Mouse (Mus musculus) intestine, embryonic 14.5 days (tissue): ENCODE data around the gene Gm17490. TPM values are rescaled to one million over a fixed set of nuclear protein-coding genes. Genes with fewer than 3 reads are reported as not detected.

Source experiments
- ATAC-seq: fragments of 200-750 bp; cut with Nextera tagmentation; replicated peaks from 2 replicates; pipeline ENCODE4 v1.8.0; 2017; ENCODE audit warnings: low read depth, moderate number of reproducible peaks, moderate TSS enrichment, moderate library complexity; ENCODE audit not compliant: low FRiP score, low TSS enrichment
- DNase-seq: peaks from one replicate; pipeline ENCODE4 v3.0.0-alpha.2; 2018; ENCODE audit warnings: low spot score
- H3K27ac ChIP-seq: fragments of 300-500 bp; sonication (generic); 2 replicates; pipeline ENCODE4 v1.5.1; 2014; ENCODE audit warnings: low read depth, mild to moderate bottlenecking, control low read depth
- H3K27me3 ChIP-seq: fragments of 300-500 bp; sonication (generic); replicated peaks from 2 replicates; pipeline ENCODE4 v1.6.1; 2014; ENCODE audit warnings: low read length, control low read depth; ENCODE audit not compliant: control insufficient read depth, insufficient read depth
- H3K36me3 ChIP-seq: fragments of 300-500 bp; sonication (generic); 2 replicates; pipeline ENCODE4 v1.6.1; 2014; ENCODE audit warnings: low read length, control low read depth; ENCODE audit not compliant: control insufficient read depth, insufficient read depth
- H3K4me1 ChIP-seq: fragments of 300-500 bp; sonication (generic); replicated peaks from 2 replicates; pipeline ENCODE4 v1.6.1; 2014; ENCODE audit warnings: low read length, control low read depth, mixed read lengths; ENCODE audit not compliant: control insufficient read depth, insufficient read depth
- H3K4me2 ChIP-seq: fragments of 300-500 bp; sonication (generic); 2 replicates; pipeline ENCODE4 v1.6.1; 2014; ENCODE audit warnings: low read length
- H3K4me3 ChIP-seq: fragments of 300-500 bp; sonication (generic); 2 replicates; pipeline ENCODE4 v1.5.1; 2014; ENCODE audit warnings: low read depth, low read length, control low read depth, mixed read lengths
- H3K9ac ChIP-seq: fragments of 300-500 bp; sonication (generic); 2 replicates; pipeline ENCODE4 v1.6.1; 2014; ENCODE audit warnings: mild to moderate bottlenecking, low read length
- H3K9me3 ChIP-seq: fragments of 300-500 bp; sonication (generic); 2 replicates; pipeline ENCODE4 v1.6.1; 2016; ENCODE audit warnings: low read length, control low read depth; ENCODE audit not compliant: control insufficient read depth
- WGBS: fragments of 180-500 bp; shearing (Covaris S2); extraction: QIAGEN DNeasy Blood & Tissue Kit; methylation state at CpG from one replicate; pipeline ENCODE4 v1.1.7; 2014; 5-methylcytosine and 5-hydroxymethylcytosine counted together
- polyA plus RNA-seq: library from polyadenylated mRNA; unstranded; fragments of >200 nt; fragmentation: Nextera tagmentation; extraction: Ambion mirVana; gene quantifications from 2 replicates; pipeline ENCODE4 v1.2.1, GENCODE M21; 2014

The Gm17490 gene
- polyA plus RNA-seq, 1 experiment from 2014 or later: not detected

GRCm38 (mm10) chr2:11657581-11657980 is 31.5 kb upstream of the Gm17490 start:
- Histone ChIP-seq H3K9ac (no peak overlapping the region), H3K4me3 (no peak overlapping the region), H3K4me2 (no peak overlapping the region), H3K36me3 (no peaks in the 10 kb centered on the region), H3K27me3 (no peaks in the 10 kb centered on the region), H3K9me3 (no peaks in the 10 kb centered on the region), H3K27ac (no peak overlapping the region), H3K4me1 (no peaks in the 10 kb centered on the region)
- WGBS: 82% methylated on average over 2 of the region's 2 CpGs
- DNase-seq (no peak), ATAC-seq (no peak)

GRCm38 (mm10) chr2:11654990-11655931 is 29.2 kb upstream of the Gm17490 start:
- Histone ChIP-seq H3K9me3 (no peaks in the 10 kb centered on the region), H3K9ac (no peak overlapping the region), H3K36me3 (no peaks in the 10 kb centered on the region), H3K4me3 (no peak overlapping the region), H3K27ac (no peak overlapping the region), H3K4me2 (no peak overlapping the region), H3K27me3 (no peaks in the 10 kb centered on the region), H3K4me1 (no peaks in the 10 kb centered on the region)
- WGBS: 62% methylated on average over 9 of the region's 9 CpGs
- ATAC-seq (no peak), DNase-seq (no peak)

GRCm38 (mm10) chr2:11653780-11654179 is 27.7 kb upstream of the Gm17490 start:
- Histone ChIP-seq H3K9ac (no peak overlapping the region), H3K4me1 (no peaks in the 10 kb centered on the region), H3K27me3 (no peaks in the 10 kb centered on the region), H3K4me2 (no peak overlapping the region), H3K4me3 (no peak overlapping the region), H3K9me3 (no peaks in the 10 kb centered on the region), H3K27ac (no peak overlapping the region), H3K36me3 (no peaks in the 10 kb centered on the region)
- DNase-seq (no peak), ATAC-seq (no peak)
- WGBS: 74% methylated on average over 5 of the region's 5 CpGs

GRCm38 (mm10) chr2:11653330-11653729 is 27.3 kb upstream of the Gm17490 start:
- WGBS: 49% methylated on average over 6 of the region's 6 CpGs
- no peak overlapping the region for H3K4me2 ChIP-seq
- no peaks in the 10 kb centered on the region for H3K9me3 ChIP-seq
- H3K4me1 ChIP-seq: no peaks in the 10 kb centered on the region
- H3K27me3 ChIP-seq: no peaks in the 10 kb centered on the region
- no peak for DNase-seq
- H3K9ac ChIP-seq: no peak overlapping the region
- no peak for ATAC-seq
- H3K36me3 ChIP-seq: no peaks in the 10 kb centered on the region
- H3K4me3 ChIP-seq: no peak overlapping the region
- H3K27ac ChIP-seq: no peak overlapping the region

- Histone ChIP-seq H3K9ac (no peak overlapping the region), H3K4me3 (no peak overlapping the region), H3K4me1 (no peaks in the 10 kb centered on the region), H3K36me3 (no peaks in the 10 kb centered on the region), H3K27me3 (no peaks in the 10 kb centered on the region), H3K9me3 (no peaks in the 10 kb centered on the region), H3K27ac (no peak overlapping the region), H3K4me2 (no peak overlapping the region)
- no peak for DNase-seq
- WGBS: 64% methylated on average over 2 of the region's 2 CpGs
- ATAC-seq: no peak
Measured at GRCm38 (mm10) chr2:11652780-11653179, 26.7 kb upstream of the Gm17490 start.

GRCm38 (mm10) chr2:11652196-11652595 is 26.1 kb upstream of the Gm17490 start:
- Histone ChIP-seq H3K36me3 (no peaks in the 10 kb centered on the region), H3K4me3 (no peak overlapping the region), H3K27ac (no peak overlapping the region), H3K27me3 (no peaks in the 10 kb centered on the region), H3K4me2 (no peak overlapping the region), H3K9me3 (no peaks in the 10 kb centered on the region), H3K9ac (no peak overlapping the region), H3K4me1 (no peaks in the 10 kb centered on the region)
- 87% methylated on average over 3 of the region's 3 CpGs for WGBS
- ATAC-seq (no peak), DNase-seq (no peak)

GRCm38 (mm10) chr2:11651476-11651875 is 25.4 kb upstream of the Gm17490 start:
- no peak overlapping the region for H3K4me3 ChIP-seq
- H3K9me3 ChIP-seq: no peaks in the 10 kb centered on the region
- no peak overlapping the region for H3K27ac ChIP-seq
- H3K9ac ChIP-seq: no peak overlapping the region
- no peaks in the 10 kb centered on the region for H3K36me3 ChIP-seq
- H3K4me1 ChIP-seq: no peaks in the 10 kb centered on the region
- ATAC-seq (no peak), DNase-seq (no peak)
- no peaks in the 10 kb centered on the region for H3K27me3 ChIP-seq
- H3K4me2 ChIP-seq: no peak overlapping the region
- WGBS: 53% methylated on average over 3 of the region's 3 CpGs

- Histone ChIP-seq H3K4me3 (no peak overlapping the region), H3K27ac (no peak overlapping the region), H3K9ac (no peak overlapping the region), H3K4me2 (no peak overlapping the region), H3K36me3 (no peaks in the 10 kb centered on the region), H3K9me3 (no peaks in the 10 kb centered on the region), H3K4me1 (no peaks in the 10 kb centered on the region), H3K27me3 (no peaks in the 10 kb centered on the region)
- WGBS: 88% methylated on average over 2 of the region's 2 CpGs
- no peak for DNase-seq
- no peak for ATAC-seq
Measured at GRCm38 (mm10) chr2:11645297-11645696, 19.2 kb upstream of the Gm17490 start.

GRCm38 (mm10) chr2:11644057-11644456 is 18.0 kb upstream of the Gm17490 start:
- H3K4me1 ChIP-seq: no peaks in the 10 kb centered on the region
- no peak overlapping the region for H3K9ac ChIP-seq
- H3K27me3 ChIP-seq: no peaks in the 10 kb centered on the region
- DNase-seq (no peak), ATAC-seq (no peak)
- WGBS: 80% methylated on average over 1 of the region's 1 CpGs
- H3K4me2 ChIP-seq: no peak overlapping the region
- H3K4me3 ChIP-seq: no peak overlapping the region
- no peak overlapping the region for H3K27ac ChIP-seq
- H3K9me3 ChIP-seq: no peaks in the 10 kb centered on the region
- no peaks in the 10 kb centered on the region for H3K36me3 ChIP-seq
